Mouse (Mus musculus): Measurements from ENCODE around the gene Gm9857. TPM values are rescaled to one million over a fixed set of nuclear protein-coding genes. Genes with fewer than 3 reads are reported as not detected.

Gm9857 gene
- total RNA-seq, 2 experiments from 2014 or later, result not detected

Other genes with a start within 250 kb of the Gm9857 start
- 10 to 100 TPM; 12.7 to 15.3 TPM for gene Gpsm2, start 218.1 kb downstream of the Gm9857 start, total RNA-seq (2021)
- gene Aknad1, start 200.8 kb downstream of the Gm9857 start, total RNA-seq (2021), result not detected
- 10 to 100 TPM; 22.4 to 23.7 TPM for gene Stxbp3, start 99.9 kb downstream of the Gm9857 start, total RNA-seq (2021)
- not detected for gene Fndc7, start 50.4 kb downstream of the Gm9857 start, total RNA-seq (2021)
- gene Prpf38b, start 28.7 kb downstream of the Gm9857 start, total RNA-seq (2021), result 10 to 100 TPM; 28.0 to 54.5 TPM
- 1 to 10 TPM; 1.3 to 2.3 TPM for gene Henmt1, start 572 bp downstream of the Gm9857 start, total RNA-seq (2021)
- 10 to 100 TPM; 33.3 to 36.6 TPM for gene Fam102b, start 87.2 kb upstream of the Gm9857 start, total RNA-seq (2021)
- not detected for gene Slc25a54, start 140.0 kb upstream of the Gm9857 start, total RNA-seq (2021)
- 1 to 10 TPM; 2.4 to 2.7 TPM for gene Slc25a24, start 182.7 kb upstream of the Gm9857 start, total RNA-seq (2021)